Mouse (Mus musculus) forebrain, embryonic 15.5 days (tissue): ENCODE results near the gene Dnajc30. TPM values are rescaled to one million over a fixed set of nuclear protein-coding genes. Genes with fewer than 3 reads are reported as not detected.

Experiments used
- polyA plus RNA-seq: library from polyadenylated mRNA; unstranded; fragments of >200 nt; fragmentation: Nextera tagmentation; extraction: Ambion mirVana; gene quantifications from 2 replicates; pipeline ENCODE4 v1.2.1, GENCODE M21; 2015

Gene Dnajc30
- polyA plus RNA-seq, 1 experiment from 2014 or later = 39.8 TPM

Other genes with a start within 250 kb of the Dnajc30 start
- gene Tmem270, start 157.5 kb upstream of the Dnajc30 start, polyA plus RNA-seq = not detected in 2 replicates
- not detected in 2 replicates for gene Cldn13, start 148.7 kb upstream of the Dnajc30 start, polyA plus RNA-seq
- gene Mettl27, start 131.8 kb upstream of the Dnajc30 start, polyA plus RNA-seq = 8.8 and 10.1 TPM in 2 replicates
- gene Cldn4, start 117.3 kb upstream of the Dnajc30 start, polyA plus RNA-seq = not detected in 2 replicates
- gene Cldn3, start 78.0 kb upstream of the Dnajc30 start, polyA plus RNA-seq = 12.3 and 12.7 TPM in 2 replicates
- 69.5 and 70.3 TPM in 2 replicates for gene Abhd11, start 55.0 kb upstream of the Dnajc30 start, polyA plus RNA-seq
- gene Stx1a, start 40.7 kb upstream of the Dnajc30 start, polyA plus RNA-seq = 78.6 and 78.9 TPM in 2 replicates
- 89.0 and 92.8 TPM in 2 replicates for gene Bud23, start 757 bp downstream of the Dnajc30 start, polyA plus RNA-seq
- gene Vps37d, start 14.1 kb downstream of the Dnajc30 start, polyA plus RNA-seq = 35.1 and 36.3 TPM in 2 replicates
- 1.1 and 1.4 TPM in 2 replicates for gene Mlxipl, start 25.7 kb downstream of the Dnajc30 start, polyA plus RNA-seq
- gene Tbl2, start 85.5 kb downstream of the Dnajc30 start, polyA plus RNA-seq = 16.8 and 17.5 TPM in 2 replicates
- gene Bcl7b, start 104.1 kb downstream of the Dnajc30 start, polyA plus RNA-seq = 52.9 and 53.8 TPM in 2 replicates
- gene Baz1b, start 123.1 kb downstream of the Dnajc30 start, polyA plus RNA-seq = 42.9 and 43.2 TPM in 2 replicates
- 14.3 and 17.4 TPM in 2 replicates for gene Fzd9, start 187.0 kb downstream of the Dnajc30 start, polyA plus RNA-seq